Mouse (Mus musculus): ENCODE measurements around the gene Trp53. TPM values are rescaled to one million over a fixed set of nuclear protein-coding genes. Genes with fewer than 3 reads are reported as not detected.

The Trp53 gene
- total and polyA plus RNA-seq, 3 experiments = 76.4 to 212 TPM; not detected in 1

DNA sequence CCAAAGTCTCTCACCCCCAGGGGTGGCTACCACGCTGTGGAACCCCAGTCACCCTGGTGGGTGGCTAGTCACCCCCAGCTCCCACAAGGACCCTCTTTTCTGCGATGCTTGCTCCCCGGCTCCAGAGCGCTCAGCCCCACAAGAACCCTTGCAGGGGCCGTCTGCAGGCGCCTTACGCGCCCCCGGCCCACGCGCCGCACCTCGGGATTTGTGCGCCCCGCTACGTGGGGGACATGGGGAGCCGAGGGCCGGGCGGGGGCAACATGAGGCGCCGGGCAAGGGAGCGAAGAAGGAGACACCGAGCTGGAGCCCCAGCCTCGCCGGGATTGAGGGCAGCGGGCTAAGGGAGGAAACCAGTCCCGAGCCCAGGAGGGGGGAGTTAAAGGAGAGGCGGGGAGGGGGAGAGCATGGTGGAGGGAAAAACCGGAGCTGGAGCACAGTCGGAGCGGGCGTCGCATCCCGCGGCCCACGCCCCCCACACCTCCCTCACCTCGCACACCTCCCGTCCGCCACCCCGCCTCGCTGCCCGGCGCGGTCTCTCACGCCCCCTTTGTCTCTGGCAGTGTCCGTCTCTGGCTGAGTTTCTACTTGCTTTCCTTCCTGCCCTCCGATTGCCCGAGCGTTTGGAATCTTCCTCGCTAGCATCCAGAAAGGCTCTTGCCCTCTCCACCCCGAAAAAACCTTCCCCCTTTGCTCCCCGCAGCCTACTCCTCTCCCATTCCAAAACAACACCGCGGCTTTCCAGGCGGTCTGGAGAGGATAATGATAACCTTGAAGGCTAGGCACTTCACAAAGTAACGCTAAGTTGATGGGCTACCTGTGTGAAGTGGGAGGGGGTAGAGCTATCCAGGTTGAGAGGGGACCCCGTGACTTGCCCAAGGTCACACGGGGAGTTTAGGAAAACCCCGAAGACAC is 20.1 kb upstream of the Trp53 start, which contains the start of gene Efnb3 (continued):
- no peak for TF ChIP-seq TBP (IDR thresholded peaks at IDR 0.05; ENCODE audit: low read depth, low read length)

GRCm38 (mm10) chr11:69560896-69561854 is 19.0 kb upstream of the Trp53 start:
- no peak for DNase-seq (ENCODE audit: low read depth, low spot score)
- H3K9me3 ChIP-seq (replicated peaks; ENCODE audit: insufficient read depth, low read length) = no peaks in the 10 kb centered on the region
- H3K36me3 ChIP-seq (ENCODE audit: control insufficient read depth in 1 of 2, insufficient read depth in 2 of 2, low read length in 2 of 2) = peaks cover 0 to 4% of the 10 kb centered on the region in 2 experiments; a peak in 2 of 4 replicates
- H3K27me3 ChIP-seq (ENCODE audit: control insufficient read depth in 1 of 2, insufficient read depth in 2 of 2, low read length in 2 of 2) = no peaks in the 10 kb centered on the region
- H3K27ac ChIP-seq (ENCODE audit: control insufficient read depth, low read depth, low read length) = no peak overlapping the region
- H3K4me3 ChIP-seq (ENCODE audit: control insufficient read depth in 1 of 2, insufficient read depth in 1 of 2, low read depth in 2 of 2, low read length in 2 of 2) = no peak overlapping the region
- no peaks in the 10 kb centered on the region for H3K79me2 ChIP-seq (ENCODE audit: control insufficient read depth, insufficient read depth, low read length, poor library complexity)
- no peak overlapping the region for H3K9ac ChIP-seq (ENCODE audit: control insufficient read depth, low read depth, low read length, poor library complexity, severe bottlenecking)
- H3K4me1 ChIP-seq (ENCODE audit: control insufficient read depth in 1 of 2, insufficient read depth in 2 of 2, low read length in 2 of 2) = no peaks in the 10 kb centered on the region
- no peak for TF ChIP-seq UBTF (IDR thresholded peaks at IDR 0.05; ENCODE audit: borderline replicate concordance, insufficient read depth, low read depth, low read length)
- no peak for TF ChIP-seq ZNF384 (IDR thresholded peaks at IDR 0.05; ENCODE audit: low read depth, low read length)
- TF ChIP-seq MYC (IDR thresholded peaks at IDR 0.05; ENCODE audit: low read depth, low read length) = no peak
- TF ChIP-seq CHD2 (IDR thresholded peaks at IDR 0.05; ENCODE audit: low read length) = no peak
- no peak for TF ChIP-seq POLR2AphosphoS5 (IDR thresholded peaks at IDR 0.05; ENCODE audit: borderline replicate concordance, low read depth, low read length)
- no peak for TF ChIP-seq MAZ (IDR thresholded peaks at IDR 0.05; ENCODE audit: low read depth, low read length)
- TF ChIP-seq TAL1 (IDR thresholded peaks at IDR 0.05; ENCODE audit: low read length) = no peak
- no peak for TF ChIP-seq SIN3A (IDR thresholded peaks at IDR 0.05; ENCODE audit: low read length)
- no peak for TF ChIP-seq MEF2A (IDR thresholded peaks at IDR 0.05; ENCODE audit: extremely low read depth, insufficient replicate concordance, low read depth, low read length, poor library complexity, severe bottlenecking)
- no peak for TF ChIP-seq CHD1 (IDR thresholded peaks at IDR 0.05; ENCODE audit: low read depth, low read length)
- no peak for TF ChIP-seq SMC3 (IDR thresholded peaks at IDR 0.05; ENCODE audit: low read depth, low read length)
- TF ChIP-seq GATA1 (IDR thresholded peaks at IDR 0.05; ENCODE audit: low read depth, low read length) = no peak
- no peak for TF ChIP-seq POLR2A (IDR thresholded peaks at IDR 0.05; ENCODE audit: control insufficient read depth in 1 of 2, insufficient read depth in 1 of 2, low read depth in 1 of 2, low read length in 2 of 2, poor library complexity in 1 of 2)
- TF ChIP-seq ZKSCAN1 (IDR thresholded peaks at IDR 0.05; ENCODE audit: low read depth, low read length) = no peak
- no peak for TF ChIP-seq MAX (IDR thresholded peaks at IDR 0.05; ENCODE audit: low read length)

All from MEL (cell line).